Mouse (Mus musculus) bone marrow macrophage, adult 2 months (primary cell): ENCODE results near the gene Mrnip.

ENCODE experiments used
- CTCF ChIP-seq: IDR thresholded peaks from 2 replicates; pipeline ENCODE4 v1.5.1; 2012; ENCODE audit warnings: low read depth, mild to moderate bottlenecking, low read length, moderate library complexity
- POLR2A ChIP-seq: IDR thresholded peaks from 2 replicates; pipeline ENCODE4 v1.6.1; 2012; ENCODE audit warnings: mild to moderate bottlenecking, low read depth, low read length, borderline replicate concordance

GRCm38 (mm10) chr11:50131801-50132201 is 42.4 kb upstream of the Mrnip start:
- TF ChIP-seq CTCF = no peak
- no peak for TF ChIP-seq POLR2A
